Mouse (Mus musculus): ENCODE results near the gene Wdr83os. TPM values are rescaled to one million over a fixed set of nuclear protein-coding genes. Genes with fewer than 3 reads are reported as not detected.

Wdr83os gene
- polyA plus RNA-seq, 1 experiment from 2014 or later: 117 TPM

- Histone ChIP-seq H3K27me3 (ENCODE audit: control insufficient read depth, insufficient read depth, low read length) (no peaks in the 10 kb centered on the region), H3K9me3 (ENCODE audit: control insufficient read depth, low read length) (no peaks in the 10 kb centered on the region), H3K4me1 (replicated peaks; ENCODE audit: control insufficient read depth, insufficient read depth) (peaks cover 5% of the 10 kb centered on the region; the same call in 1 of the 2 replicates), H3K36me3 (ENCODE audit: control insufficient read depth, insufficient read depth, low read length) (peaks cover 7% of the 10 kb centered on the region; the same call in 1 of the 2 replicates), H3K27ac (replicated peaks) (peak within 1 kb of the TSS; percentile 81), H3K9ac (ENCODE audit: low read length) (peak within 1 kb of the TSS; percentile 83), H3K4me2 (replicated peaks; ENCODE audit: low read depth) (peak within 1 kb of the TSS; percentile 88), H3K4me3 (ENCODE audit: low read depth, low read length) (peak within 1 kb of the TSS; percentile 71)
- DNase-seq (ENCODE audit: low spot score): peak; percentile 95
- TF ChIP-seq CTCF (IDR thresholded peaks at IDR 0.05; ENCODE audit: low read depth) (peak; percentile 50), EP300 (optimal IDR thresholded peaks at IDR 0.05) (no peak)
- peak; percentile 93 for ATAC-seq (ENCODE audit: low FRiP score, low TSS enrichment)
- 0% methylated on average over 30 of the region's 30 CpGs for WGBS
These were observed 2.7 kb downstream of the Wdr83os start, which contains the start of gene Man2b1 for GRCm38 (mm10) chr8:85083108-85083813. Man2b1 (plus strand) TSS chr8:85083270.

- Histone ChIP-seq H3K9me3 (ENCODE audit: control insufficient read depth, low read length) (no peaks in the 10 kb centered on the region), H3K4me3 (ENCODE audit: low read depth, low read length) (no peak overlapping the region), H3K4me2 (replicated peaks; ENCODE audit: low read depth) (no peak overlapping the region), H3K27ac (replicated peaks) (no peak overlapping the region), H3K9ac (ENCODE audit: low read length) (no peak overlapping the region), H3K27me3 (ENCODE audit: control insufficient read depth, insufficient read depth, low read length) (no peaks in the 10 kb centered on the region), H3K4me1 (replicated peaks; ENCODE audit: control insufficient read depth, insufficient read depth) (peaks cover 5% of the 10 kb centered on the region; the same call in 1 of the 2 replicates), H3K36me3 (ENCODE audit: control insufficient read depth, insufficient read depth, low read length) (peaks cover 12% of the 10 kb centered on the region; the same call in 1 of the 2 replicates)
- no peak for DNase-seq (ENCODE audit: low spot score)
- no peak for TF ChIP-seq CTCF (IDR thresholded peaks at IDR 0.05; ENCODE audit: low read depth)
- no peak for TF ChIP-seq EP300 (optimal IDR thresholded peaks at IDR 0.05)
- no peak for ATAC-seq (ENCODE audit: low FRiP score, low TSS enrichment)
- 76% methylated on average over 8 of the region's 8 CpGs for WGBS
These were observed 4.1 kb downstream of the Wdr83os start for GRCm38 (mm10) chr8:85084633-85085032.

GRCm38 (mm10) chr8:85086238-85086637 is 5.7 kb downstream of the Wdr83os start:
- no peak for DNase-seq (ENCODE audit: low spot score)
- peaks cover 12% of the 10 kb centered on the region; the same call in 1 of the 2 replicates for H3K36me3 ChIP-seq (ENCODE audit: control insufficient read depth, insufficient read depth, low read length)
- no peak overlapping the region for H3K9ac ChIP-seq (ENCODE audit: low read length)
- no peak overlapping the region for H3K27ac ChIP-seq (replicated peaks)
- peaks cover 5% of the 10 kb centered on the region; the same call in 1 of the 2 replicates for H3K4me1 ChIP-seq (replicated peaks; ENCODE audit: control insufficient read depth, insufficient read depth)
- TF ChIP-seq EP300 (optimal IDR thresholded peaks at IDR 0.05): no peak
- peak; percentile 38 for TF ChIP-seq CTCF (IDR thresholded peaks at IDR 0.05; ENCODE audit: low read depth)
- H3K4me2 ChIP-seq (replicated peaks; ENCODE audit: low read depth): no peak overlapping the region
- H3K4me3 ChIP-seq (ENCODE audit: low read depth, low read length): no peak overlapping the region
- H3K9me3 ChIP-seq (ENCODE audit: control insufficient read depth, low read length): no peaks in the 10 kb centered on the region
- WGBS: 82% methylated on average over 3 of the region's 3 CpGs
- ATAC-seq (ENCODE audit: low FRiP score, low TSS enrichment): no peak
- no peaks in the 10 kb centered on the region for H3K27me3 ChIP-seq (ENCODE audit: control insufficient read depth, insufficient read depth, low read length)

DNA sequence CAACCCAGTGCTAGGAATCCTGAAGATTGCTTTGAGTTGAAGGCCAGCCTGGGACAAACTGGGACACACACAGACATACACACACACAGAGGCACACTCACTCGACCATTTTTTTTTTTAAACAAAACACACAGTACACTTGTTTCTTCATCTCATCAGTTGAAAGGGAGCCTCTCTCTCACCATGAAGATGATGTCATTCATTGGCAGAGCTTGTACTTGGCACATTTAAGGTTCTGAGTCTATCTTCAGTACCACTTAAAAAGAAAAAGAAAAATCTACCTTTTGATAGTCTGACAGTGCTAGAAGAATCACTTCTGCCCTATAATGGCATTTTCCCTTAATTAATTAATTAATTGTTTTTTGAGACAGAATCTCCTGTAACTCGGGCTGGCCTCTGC is 8.2 kb downstream of the Wdr83os start:
- 73% methylated on average over 2 of the region's 2 CpGs for WGBS
- Histone ChIP-seq H3K4me1 (replicated peaks; ENCODE audit: control insufficient read depth, insufficient read depth) (0 out of 2 replicates have a peak, but pooled peaks cover under 1% of the 10 kb centered on the region), H3K4me2 (replicated peaks; ENCODE audit: low read depth) (no peak overlapping the region), H3K4me3 (ENCODE audit: low read depth, low read length) (no peak overlapping the region), H3K9ac (ENCODE audit: low read length) (no peak overlapping the region), H3K27ac (replicated peaks) (no peak overlapping the region), H3K27me3 (ENCODE audit: control insufficient read depth, insufficient read depth, low read length) (no peaks in the 10 kb centered on the region), H3K9me3 (ENCODE audit: control insufficient read depth, low read length) (no peaks in the 10 kb centered on the region), H3K36me3 (ENCODE audit: control insufficient read depth, insufficient read depth, low read length) (peaks cover 17% of the 10 kb centered on the region; the same call in 1 of the 2 replicates)
- ATAC-seq (ENCODE audit: low FRiP score, low TSS enrichment) (no peak), DNase-seq (ENCODE audit: low spot score) (no peak)
- no peak for TF ChIP-seq EP300 (optimal IDR thresholded peaks at IDR 0.05)
- no peak for TF ChIP-seq CTCF (IDR thresholded peaks at IDR 0.05; ENCODE audit: low read depth)

GRCm38 (mm10) chr8:85090856-85091255 is 10.3 kb downstream of the Wdr83os start:
- no peak overlapping the region for H3K4me2 ChIP-seq (replicated peaks; ENCODE audit: low read depth)
- ATAC-seq (ENCODE audit: low FRiP score, low TSS enrichment) (no peak), DNase-seq (ENCODE audit: low spot score) (no peak)
- H3K9ac ChIP-seq (ENCODE audit: low read length): no peak overlapping the region
- no peak overlapping the region for H3K4me3 ChIP-seq (ENCODE audit: low read depth, low read length)
- no peaks in the 10 kb centered on the region for H3K4me1 ChIP-seq (replicated peaks; ENCODE audit: control insufficient read depth, insufficient read depth)
- peaks cover 14% of the 10 kb centered on the region for H3K36me3 ChIP-seq (ENCODE audit: control insufficient read depth, insufficient read depth, low read length)
- no peaks in the 10 kb centered on the region for H3K27me3 ChIP-seq (ENCODE audit: control insufficient read depth, insufficient read depth, low read length)
- no peak overlapping the region for H3K27ac ChIP-seq (replicated peaks)
- WGBS: 81% methylated on average over 11 of the region's 11 CpGs
- no peaks in the 10 kb centered on the region for H3K9me3 ChIP-seq (ENCODE audit: control insufficient read depth, low read length)
- no peak for TF ChIP-seq EP300 (optimal IDR thresholded peaks at IDR 0.05)

DNA sequence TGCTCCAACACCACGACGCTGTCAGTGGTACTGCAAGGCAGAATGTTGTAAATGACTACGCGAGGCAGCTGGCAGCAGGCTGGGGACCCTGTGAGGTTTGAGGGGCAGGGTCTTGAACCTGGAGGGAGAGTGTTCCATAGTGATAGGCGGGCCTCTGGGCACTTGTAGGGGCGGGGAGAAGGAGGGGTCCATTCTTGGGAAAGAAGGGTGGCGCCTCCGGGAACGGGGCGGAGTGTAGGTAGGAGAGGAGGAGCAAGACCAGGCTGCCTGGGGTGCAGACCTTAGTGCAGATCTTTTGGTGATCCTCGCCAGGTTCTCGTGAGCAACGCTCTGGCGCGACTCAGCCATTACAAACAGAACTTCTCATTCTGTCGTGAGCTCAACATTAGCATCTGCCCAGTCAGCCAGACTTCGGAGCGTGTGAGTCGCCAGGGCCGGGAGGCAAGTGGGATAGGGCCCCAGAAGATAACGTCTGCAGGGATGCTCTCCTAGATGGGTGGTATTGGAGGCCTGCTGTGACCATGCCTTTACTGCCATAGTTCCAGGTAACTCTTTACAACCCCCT is 11.1 kb downstream of the Wdr83os start:
- TF ChIP-seq EP300 (optimal IDR thresholded peaks at IDR 0.05) (no peak), CTCF (IDR thresholded peaks at IDR 0.05; ENCODE audit: low read depth) (no peak)
- no peak overlapping the region for H3K9ac ChIP-seq (ENCODE audit: low read length)
- H3K4me3 ChIP-seq (ENCODE audit: low read depth, low read length): no peak overlapping the region
- H3K4me1 ChIP-seq (replicated peaks; ENCODE audit: control insufficient read depth, insufficient read depth): no peaks in the 10 kb centered on the region
- no peaks in the 10 kb centered on the region for H3K27me3 ChIP-seq (ENCODE audit: control insufficient read depth, insufficient read depth, low read length)
- 39% methylated on average over 21 of the region's 21 CpGs for WGBS
- no peak overlapping the region for H3K27ac ChIP-seq (replicated peaks)
- DNase-seq (ENCODE audit: low spot score) (no peak), ATAC-seq (ENCODE audit: low FRiP score, low TSS enrichment) (peak; percentile 43; the same call in 1 of the 2 replicates)
- no peak overlapping the region for H3K4me2 ChIP-seq (replicated peaks; ENCODE audit: low read depth)
- H3K9me3 ChIP-seq (ENCODE audit: control insufficient read depth, low read length): no peaks in the 10 kb centered on the region
- peaks cover 14% of the 10 kb centered on the region for H3K36me3 ChIP-seq (ENCODE audit: control insufficient read depth, insufficient read depth, low read length)
